In genomic region chr1:7823969-7824368, GRCm38 (mm10) we compare ENCODE assay signal across 8 mouse cellular contexts.
"Had no signal": no experiment of that assay in that cellular context is flagged by ENCODE, and none has a peak within 500 bp of the region (broad histone marks: within the 10 kb centered on the region; RNA-seq: fewer than 3 reads in every experiment).

No protein-coding gene starts in this region.

- ATAC-seq: midbrain, embryonic 13.5 days; midbrain, embryonic 15.5 days had no signal

- DNase-seq: lung, adult 18-20 months; lung, embryonic 14.5 days; lung, postnatal 10 days; right cerebral cortex, postnatal 14 days; thymus, adult 2 months; thymus, postnatal 36 days had no signal
